In genomic region chr7:99729973-99730372, GRCm38 (mm10) we compare ENCODE assay signal across 37 mouse cellular contexts. TPM values are rescaled to one million over a fixed set of nuclear protein-coding genes. Genes with fewer than 3 reads are reported as not detected.
"Had no signal": no experiment of that assay in that cellular context is flagged by ENCODE, and none has a peak within 500 bp of the region (broad histone marks: within the 10 kb centered on the region; RNA-seq: fewer than 3 reads in every experiment).

TSS of gene Olfr520 (plus strand) at chr7:99730273.

- H3K9ac ChIP-seq: heart, embryonic 13.5 days; heart, embryonic 15.5 days; hindbrain, embryonic 13.5 days; hindbrain, embryonic 15.5 days; kidney, embryonic 15.5 days; limb, embryonic 13.5 days; limb, embryonic 15.5 days; liver, embryonic 13.5 days; liver, embryonic 15.5 days had no signal

- ATAC-seq: hindbrain, postnatal 0 days; intestine, embryonic 16.5 days had no signal

- DNase-seq: gastrocnemius, postnatal 14 days; gastrocnemius, postnatal 36 days; heart, adult 18-20 months; heart, postnatal 14 days; heart, postnatal 36 days; kidney, adult 11 months; kidney, adult 2 months; kidney, adult 9 months; kidney, postnatal 25 days; layer of hippocampus, adult 9-11 months; layer of hippocampus, postnatal 36 days; left cerebral cortex, postnatal 4 days; liver, embryonic 13.5 days had no signal

- H3K27me3 ChIP-seq: heart, embryonic 13.5 days; heart, embryonic 15.5 days; hindbrain, embryonic 13.5 days; hindbrain, embryonic 15.5 days; kidney, embryonic 15.5 days; limb, embryonic 13.5 days; limb, embryonic 15.5 days; liver, embryonic 13.5 days; liver, embryonic 15.5 days had no signal

- H3K9me3 ChIP-seq: heart, embryonic 15.5 days; hindbrain, embryonic 15.5 days; limb, embryonic 15.5 days; liver, embryonic 13.5 days; liver, embryonic 15.5 days had no signal

- H3K4me3 ChIP-seq: heart, embryonic 13.5 days; heart, embryonic 15.5 days; hindbrain, embryonic 13.5 days; hindbrain, embryonic 15.5 days; kidney, embryonic 15.5 days; limb, embryonic 13.5 days; limb, embryonic 15.5 days; liver, embryonic 13.5 days; liver, embryonic 15.5 days had no signal

- H3K4me1 ChIP-seq: hindbrain, embryonic 13.5 days; hindbrain, embryonic 15.5 days; kidney, embryonic 15.5 days; limb, embryonic 13.5 days; limb, embryonic 15.5 days; liver, embryonic 15.5 days had no signal

- H3K4me2 ChIP-seq: heart, embryonic 11.5 days; heart, embryonic 13.5 days; heart, embryonic 15.5 days; hindbrain, embryonic 13.5 days; hindbrain, embryonic 15.5 days; kidney, embryonic 15.5 days; limb, embryonic 13.5 days; limb, embryonic 15.5 days; liver, embryonic 13.5 days; liver, embryonic 15.5 days had no signal

- H3K36me3 ChIP-seq: heart, embryonic 13.5 days; heart, embryonic 15.5 days; hindbrain, embryonic 13.5 days; hindbrain, embryonic 15.5 days; kidney, embryonic 15.5 days; limb, embryonic 13.5 days; limb, embryonic 15.5 days; liver, embryonic 13.5 days; liver, embryonic 15.5 days had no signal

- H3K27ac ChIP-seq: heart, embryonic 13.5 days; heart, embryonic 15.5 days; hindbrain, embryonic 13.5 days; hindbrain, embryonic 15.5 days; hindbrain, postnatal 0 days; kidney, embryonic 15.5 days; kidney, postnatal 0 days; limb, embryonic 13.5 days; limb, embryonic 15.5 days; liver, embryonic 13.5 days; liver, embryonic 15.5 days had no signal

RNA-seq across cellular contexts. Expression of gene Olfr520, which starts in this region (rescaled TPM):
- total RNA-seq: gastrocnemius, adult 18-20 months; gastrocnemius, postnatal 36 days; heart, adult 18-20 months; hematopoietic stem cell, adult 5-6 weeks; hindbrain, postnatal 0 days; layer of hippocampus, adult 18-20 months; layer of hippocampus, postnatal 14 days; left cerebral cortex, adult 18-20 months; left cerebral cortex, postnatal 25 days; left cerebral cortex, postnatal 4 days; liver, adult 2 months had no signal
- polyA plus RNA-seq: heart, embryonic 11.5 days; heart, embryonic 13.5 days; heart, embryonic 15.5 days; heart, postnatal 0 days; hindbrain, embryonic 11.5 days; hindbrain, embryonic 13.5 days; hindbrain, embryonic 15.5 days; hindbrain, postnatal 0 days; intestine, embryonic 14.5 days; intestine, embryonic 16.5 days; kidney, adult 2 months; kidney, embryonic 15.5 days; kidney, postnatal 0 days; large intestine, adult 2 months; limb, embryonic 11.5 days; limb, embryonic 13.5 days; limb, embryonic 15.5 days; liver, adult 2 months; liver, embryonic 13.5 days; liver, embryonic 15.5 days had no signal
